Mouse (Mus musculus) frontal cortex, adult (tissue): Measurements from ENCODE around the gene Ptprd.
A peak's percentile ranks its signal among the peaks of the same experiment; 100 is the strongest.
"Not testable (repeated sequence)": the region's sequence is repeated elsewhere in the genome, so short reads cannot be mapped to it uniquely, and the experiment has no call there.

Experiments used
- ATAC-seq: cut with Nextera tagmentation; 2 replicates; pipeline ENCODE4 v1.9.2; 2017; ENCODE audit warnings: mild to moderate bottlenecking, moderate library complexity, mixed read lengths; ENCODE audit not compliant: low TSS enrichment

Gene Ptprd

GRCm38 (mm10) chr4:76218065-76218464 lies 1993.7 kb downstream of the Ptprd start:
- no peak for ATAC-seq

- ATAC-seq: no peak
These were observed 1996.6 kb downstream of the Ptprd start for GRCm38 (mm10) chr4:76215141-76215540.

DNA sequence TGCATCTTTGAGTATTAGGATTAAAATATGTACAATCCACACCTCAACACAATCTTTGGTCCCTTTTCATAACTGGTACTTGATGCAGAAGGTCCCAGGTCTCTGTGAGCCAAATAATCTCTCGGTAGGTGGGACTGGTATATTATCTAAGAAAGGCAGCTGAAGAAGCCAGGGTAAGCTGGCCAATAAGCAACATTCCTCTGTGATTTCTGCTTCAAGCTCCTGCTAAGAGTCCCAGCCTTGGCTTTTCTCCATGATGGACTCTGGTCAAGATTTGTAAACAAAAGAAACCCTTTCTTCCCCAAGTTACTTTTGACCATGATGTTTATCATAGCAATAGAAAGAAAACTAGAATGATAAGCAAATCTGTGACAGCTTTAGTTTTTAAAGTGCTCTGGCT lies 2012.4 kb downstream of the Ptprd start:
- no peak for ATAC-seq

DNA sequence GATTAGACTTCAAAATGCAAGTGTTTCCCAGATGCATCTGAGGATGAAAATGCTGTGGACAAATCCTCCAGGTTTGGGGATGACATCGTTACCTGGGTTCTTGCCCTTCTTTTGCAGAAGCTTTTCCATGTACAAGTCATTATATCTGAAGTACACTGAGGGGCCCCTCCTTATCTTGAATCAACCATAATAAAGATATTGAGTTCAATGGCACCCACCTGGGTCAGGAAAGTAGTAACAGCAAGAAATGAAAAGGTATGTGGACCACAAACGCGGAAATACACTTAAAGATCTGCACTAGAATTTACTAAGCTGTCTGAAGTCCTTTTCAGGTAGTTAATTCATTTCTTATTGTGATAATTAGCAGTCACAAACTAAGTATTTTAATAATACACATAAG lies 2017.0 kb downstream of the Ptprd start:
- ATAC-seq: no peak

- peak; percentile 60 for ATAC-seq
These were observed 2018.3 kb downstream of the Ptprd start for GRCm38 (mm10) chr4:76193496-76193895.

DNA sequence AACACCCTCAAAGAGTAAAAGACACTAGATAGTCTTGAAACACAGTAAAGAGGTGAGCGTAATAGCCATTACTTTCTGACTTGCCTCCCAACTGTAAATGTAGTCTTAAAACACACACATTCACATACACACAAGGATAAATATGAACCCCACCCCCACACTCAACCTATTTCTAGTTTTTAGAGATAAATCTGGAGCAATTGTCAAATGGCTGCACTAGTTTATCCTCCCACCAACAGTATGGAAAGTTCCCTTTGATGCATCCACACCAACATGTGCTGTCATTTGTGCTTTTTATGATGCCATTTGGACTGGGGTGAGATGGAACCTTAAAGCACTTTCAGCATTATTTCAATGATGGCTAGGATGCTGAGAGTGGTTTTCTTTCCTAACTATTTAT lies 2019.7 kb downstream of the Ptprd start:
- ATAC-seq: peak; percentile 65

DNA sequence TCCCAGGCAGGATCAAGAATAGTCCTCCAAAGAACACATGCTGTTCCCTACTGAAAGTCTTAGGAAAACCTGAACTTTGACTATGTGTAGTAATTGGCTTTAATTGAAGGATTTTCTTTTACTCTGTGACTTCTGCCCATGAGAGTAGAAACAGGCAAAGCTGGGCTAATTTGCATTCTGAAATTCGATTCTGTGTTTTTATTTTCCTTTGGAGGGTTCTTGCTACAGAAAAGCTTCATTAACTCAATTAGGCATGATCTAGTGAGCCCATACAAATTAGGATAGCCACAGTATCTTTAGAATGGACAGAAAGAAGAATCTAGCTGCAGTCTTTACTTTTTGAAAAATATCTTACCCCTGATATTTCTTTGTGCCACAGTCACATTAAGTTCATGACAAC lies 2021.0 kb downstream of the Ptprd start:
- ATAC-seq: no peak

DNA sequence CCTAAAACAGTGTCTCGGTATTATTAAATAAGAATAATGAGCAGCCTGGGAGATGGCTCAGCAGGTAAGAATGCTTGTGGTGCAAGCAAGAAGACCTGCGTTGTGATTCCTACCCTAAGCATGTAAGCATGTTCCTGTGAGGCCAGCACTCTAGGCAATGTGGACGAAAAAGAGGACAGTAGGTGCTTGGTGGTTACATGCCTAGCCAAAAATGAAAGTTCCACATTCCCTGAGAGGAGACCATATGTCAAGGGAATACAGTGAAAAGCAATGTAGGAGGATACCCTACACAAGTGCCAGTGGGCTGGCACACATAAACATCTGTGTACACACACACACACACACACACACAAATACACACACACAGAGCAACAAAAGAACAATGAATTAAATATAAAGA lies 2028.7 kb downstream of the Ptprd start:
- ATAC-seq: peak; percentile 44; the same call in 1 of the 2 replicates

DNA sequence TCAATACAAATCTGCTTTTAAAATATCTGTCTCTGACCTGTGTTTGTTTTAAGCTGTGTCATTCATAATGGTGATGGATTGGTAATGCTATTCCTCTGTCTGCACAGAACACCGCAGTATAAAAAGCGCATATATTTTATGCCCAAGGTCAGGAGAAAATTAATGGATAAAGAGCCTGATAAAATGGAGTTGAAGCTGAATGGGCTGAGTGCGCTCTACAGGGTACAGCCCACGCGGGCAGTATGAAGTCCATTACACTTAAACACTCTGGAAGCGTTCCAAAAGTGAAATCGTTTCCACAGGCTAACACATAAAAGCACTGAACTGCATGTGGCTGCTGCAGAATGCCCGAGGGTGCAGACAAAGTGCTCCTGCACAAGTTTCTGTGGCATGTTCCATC lies 2032.3 kb downstream of the Ptprd start:
- no peak for ATAC-seq

DNA sequence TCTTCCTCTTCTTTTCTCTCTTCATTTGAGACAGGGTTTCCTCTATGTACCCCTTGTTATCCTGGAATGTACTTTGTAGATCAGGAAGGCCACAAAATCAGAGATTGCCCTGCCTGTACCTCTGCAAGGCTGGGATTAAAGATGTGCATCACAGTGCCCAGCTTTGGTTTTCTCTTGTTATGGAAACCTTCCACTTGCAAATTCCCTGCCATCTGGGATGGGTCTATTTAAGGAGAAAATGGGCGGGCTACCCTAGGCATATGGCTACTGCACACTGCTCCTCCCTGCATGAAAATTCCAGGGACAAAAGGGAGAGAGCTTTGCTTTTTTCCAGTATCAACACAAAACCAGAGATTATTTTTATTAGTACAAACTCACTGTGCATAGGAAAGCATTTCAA lies 2036.7 kb downstream of the Ptprd start:
- ATAC-seq: peak; percentile 89

- no peak for ATAC-seq
These were observed 2056.0 kb downstream of the Ptprd start for GRCm38 (mm10) chr4:76155750-76156149.

DNA sequence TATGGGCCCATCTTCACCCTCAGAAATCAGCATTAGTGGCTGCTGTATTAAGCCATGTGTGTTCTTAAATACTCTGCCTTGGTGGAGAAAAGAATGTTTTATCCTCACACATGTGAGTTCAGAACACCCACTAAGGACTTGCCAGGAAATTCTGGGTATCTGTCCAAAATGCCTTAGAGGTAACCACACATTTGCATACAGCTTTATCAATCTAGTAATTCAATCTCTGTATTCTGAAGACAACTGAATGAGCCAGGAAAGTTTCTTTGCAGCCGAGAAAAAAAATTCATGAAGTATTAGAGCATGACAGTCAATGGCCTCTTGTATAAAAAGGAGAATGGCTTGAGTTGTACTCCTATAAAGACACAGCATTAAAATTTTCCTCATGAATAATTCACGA lies 2057.6 kb downstream of the Ptprd start:
- ATAC-seq: peak; percentile 9; the same call in 1 of the 2 replicates

GRCm38 (mm10) chr4:76144925-76145324 lies 2066.8 kb downstream of the Ptprd start:
- ATAC-seq: no peak

DNA sequence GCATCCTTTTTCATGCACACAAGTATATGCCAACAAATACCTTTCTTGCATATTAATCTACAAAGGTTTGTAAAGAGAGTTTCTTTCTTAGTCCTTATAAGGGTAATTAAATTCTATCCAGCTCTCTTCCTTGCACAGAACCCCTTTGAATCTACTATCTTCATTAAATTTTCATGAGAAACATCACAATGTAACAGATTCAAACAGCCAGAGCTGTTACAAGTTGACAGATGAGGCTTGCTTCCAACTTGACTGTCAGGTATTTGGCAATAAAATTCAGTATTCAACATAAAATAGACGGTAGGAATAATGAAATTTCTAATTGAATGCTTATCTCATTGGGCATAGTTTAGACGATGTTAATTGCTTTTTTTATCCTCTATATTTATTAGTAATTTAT lies 2067.4 kb downstream of the Ptprd start:
- no peak for ATAC-seq

- no peak for ATAC-seq
These were observed 2073.9 kb downstream of the Ptprd start for GRCm38 (mm10) chr4:76137901-76138300.

- no peak for ATAC-seq
These were observed 2075.1 kb downstream of the Ptprd start for GRCm38 (mm10) chr4:76136625-76137024.

GRCm38 (mm10) chr4:76091845-76092244 lies 2119.9 kb downstream of the Ptprd start:
- ATAC-seq: no peak

DNA sequence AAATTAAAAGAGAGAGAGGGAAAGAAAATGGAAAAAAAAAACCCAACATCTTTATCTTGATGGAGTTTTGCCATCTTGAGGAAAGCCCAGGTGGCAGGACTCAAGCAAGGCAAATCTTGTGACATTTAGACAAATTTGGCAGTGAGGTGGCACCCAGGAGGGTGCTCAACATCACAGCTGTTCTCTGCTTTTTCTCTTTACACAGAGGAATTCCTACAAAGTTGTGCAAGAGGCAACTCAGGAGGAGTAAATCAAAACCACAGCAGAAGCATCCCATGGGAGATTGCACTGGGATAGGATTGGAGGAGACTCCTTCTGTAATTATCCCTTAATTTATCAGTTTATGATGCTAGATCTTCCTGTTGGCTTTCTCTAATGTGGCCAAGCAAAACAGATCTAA lies 2121.9 kb downstream of the Ptprd start:
- ATAC-seq: no peak

- no peak for ATAC-seq
These were observed 2135.7 kb downstream of the Ptprd start for GRCm38 (mm10) chr4:76076051-76076450.

- ATAC-seq: no peak
These were observed 2138.5 kb downstream of the Ptprd start for GRCm38 (mm10) chr4:76073286-76073685.

- no peak for ATAC-seq
These were observed 2140.0 kb downstream of the Ptprd start for GRCm38 (mm10) chr4:76071720-76072119.

DNA sequence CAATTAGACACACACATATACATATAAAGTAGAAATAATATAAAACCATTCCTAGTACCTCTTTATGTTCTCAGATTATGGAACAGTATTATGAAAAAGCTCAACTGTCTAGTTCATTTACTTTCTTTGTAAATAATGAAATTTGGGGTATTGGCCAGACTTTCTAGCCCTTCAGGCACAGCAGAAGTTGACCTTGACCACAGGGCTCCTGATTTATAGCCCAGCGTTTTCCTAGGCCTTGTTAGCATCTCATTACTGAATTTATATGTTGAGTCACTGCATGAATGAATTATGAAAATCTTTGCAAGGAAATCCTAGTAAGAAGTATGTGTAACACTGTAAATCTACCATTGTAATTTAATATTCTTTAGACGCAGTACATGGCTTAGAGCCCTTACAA lies 2154.9 kb downstream of the Ptprd start:
- ATAC-seq: no peak

DNA sequence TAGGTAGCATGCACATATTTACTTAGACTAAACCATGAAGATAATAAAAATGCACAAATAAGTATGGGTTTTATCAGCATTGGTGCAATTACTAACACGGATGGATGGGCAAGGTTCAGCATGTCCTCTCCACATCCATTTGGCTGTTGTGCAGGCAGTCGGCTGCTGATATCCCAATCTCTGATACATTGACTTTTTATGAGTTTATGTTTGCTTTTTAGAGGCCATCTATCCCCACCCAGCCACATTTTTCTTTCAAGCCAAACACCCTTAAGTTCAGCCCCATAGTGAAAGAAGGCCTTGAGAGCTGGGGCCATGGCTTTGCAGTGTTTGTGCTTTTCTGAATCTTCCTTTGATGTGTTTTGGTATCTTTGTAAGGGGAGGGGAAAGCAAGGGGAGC lies 2166.1 kb downstream of the Ptprd start:
- no peak for ATAC-seq

DNA sequence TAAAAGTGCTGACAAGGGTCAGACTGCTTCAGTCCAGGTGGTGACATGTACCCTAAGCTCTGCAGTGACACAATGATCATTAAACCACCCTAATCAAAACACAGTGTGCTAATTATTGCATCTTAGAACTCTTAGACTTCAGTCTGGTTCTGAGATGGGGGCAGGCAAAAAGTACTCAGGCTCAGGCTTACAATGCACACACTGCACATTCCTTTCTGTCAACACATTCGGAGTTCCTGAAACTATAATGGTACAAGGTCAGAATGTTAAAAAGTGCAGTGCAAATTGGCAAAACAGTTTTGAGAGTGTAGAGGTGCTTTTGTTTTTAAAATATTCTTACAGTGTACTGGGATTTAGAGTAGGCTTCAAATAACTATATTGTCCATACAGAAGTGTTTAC lies 2167.0 kb downstream of the Ptprd start:
- ATAC-seq: no peak

- not testable (repeated sequence) for ATAC-seq
These were observed 2174.6 kb downstream of the Ptprd start for GRCm38 (mm10) chr4:76037178-76037577.
